Comparison of ENCODE assay signal across 8 mouse cellular contexts in the genomic region with DNA sequence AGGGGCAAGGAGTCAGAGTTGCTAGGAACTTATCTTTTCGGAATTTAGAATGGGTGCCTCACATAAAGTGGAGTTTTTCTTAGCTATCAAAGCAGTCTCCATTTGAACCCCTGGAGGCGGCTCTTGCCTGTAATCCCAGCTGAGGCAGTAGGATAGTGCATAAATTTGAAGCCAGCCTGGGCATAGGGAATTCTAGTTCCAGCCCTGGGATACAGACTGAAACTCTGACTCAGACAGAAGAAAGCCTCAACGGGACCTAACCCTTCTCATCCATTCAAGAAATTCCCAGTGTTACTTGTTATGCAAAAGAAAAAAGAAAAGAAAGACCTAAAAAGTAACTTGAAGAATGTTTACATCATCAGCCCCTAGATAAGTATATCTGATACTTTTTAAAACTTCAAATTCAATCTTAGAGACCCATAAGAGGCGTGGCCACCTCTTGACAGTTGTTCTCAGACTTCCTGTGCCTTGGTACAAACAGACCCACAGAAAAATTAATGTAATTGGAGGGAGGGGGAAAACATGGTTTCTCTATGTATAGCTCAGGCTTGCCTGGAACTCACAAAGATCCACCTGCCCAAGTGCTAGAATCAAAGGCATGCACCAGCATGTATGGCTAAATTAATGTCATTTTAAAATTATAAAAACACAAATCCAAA. TPM values are rescaled to one million over a fixed set of nuclear protein-coding genes. Genes with fewer than 3 reads are reported as not detected.
DNase-seq lines count a peak whose midpoint lies in the region; ATAC-seq lines count a peak whose summit lies in the region.

No protein-coding gene starts in this region.

- peaks cover 15% of the 10 kb centered on the region for H3K36me3 ChIP-seq in erythroblast, embryonic 14.5 days (ENCODE audit: control insufficient read depth)
- no peaks in the 10 kb centered on the region for H3K36me3 ChIP-seq in forebrain, embryonic 13.5 days (ENCODE audit: poor library complexity, severe bottlenecking)
- no peaks in the 10 kb centered on the region for H3K36me3 ChIP-seq in intestine, embryonic 14.5 days (ENCODE audit: control insufficient read depth, insufficient read depth, low read length)
- no peaks in the 10 kb centered on the region for H3K36me3 ChIP-seq in liver, embryonic 16.5 days (ENCODE audit: control insufficient read depth, insufficient read depth)

- peaks cover 51% of the 10 kb centered on the region for H3K4me1 ChIP-seq in erythroblast, embryonic 14.5 days (ENCODE audit: control insufficient read depth)
- H3K4me1 ChIP-seq in forebrain, embryonic 13.5 days, result peaks cover 22% of the 10 kb centered on the region
- peaks cover 8% of the 10 kb centered on the region for H3K4me1 ChIP-seq in intestine, embryonic 14.5 days (replicated peaks; ENCODE audit: control insufficient read depth, insufficient read depth, low read length)
- H3K4me1 ChIP-seq in liver, embryonic 16.5 days (ENCODE audit: control insufficient read depth, low read depth, low read length), result peaks cover 33% of the 10 kb centered on the region

- H3K4me2 ChIP-seq in forebrain, embryonic 13.5 days, result peak overlapping the region; percentile 95
- H3K4me2 ChIP-seq in intestine, embryonic 14.5 days (ENCODE audit: low read length), result peak overlapping the region; percentile 86
- peak overlapping the region; percentile 93 for H3K4me2 ChIP-seq in liver, embryonic 16.5 days (ENCODE audit: low read depth, low read length)

- peak; percentile 23 for DNase-seq in T-cell, adult 2 months (ENCODE audit: low spot score)
- no peak for DNase-seq in intestine, embryonic 14.5 days (ENCODE audit: low spot score)
- peak; percentile 22 to 27 for DNase-seq in thymus, postnatal 10 days (ENCODE audit: low spot score in 2 of 2)
- DNase-seq in natural killer cell, adult 2 months (ENCODE audit: low spot score in 2 of 2), result no peak

- 20% methylated on average over 4 of the region's 4 CpGs for WGBS in forebrain, embryonic 13.5 days
- 19% methylated on average over 4 of the region's 4 CpGs for WGBS in intestine, embryonic 14.5 days
- WGBS in liver, embryonic 16.5 days (ENCODE audit: insufficient replicate concordance), result 5% methylated on average over 4 of the region's 4 CpGs

- peak overlapping the region; percentile 100 for H3K4me3 ChIP-seq in erythroblast, embryonic 14.5 days (replicated peaks)
- peak overlapping the region; percentile 62 for H3K4me3 ChIP-seq in forebrain, embryonic 13.5 days
- peak overlapping the region; percentile 88 for H3K4me3 ChIP-seq in intestine, embryonic 14.5 days (ENCODE audit: low read depth, low read length)
- H3K4me3 ChIP-seq in liver, embryonic 16.5 days (ENCODE audit: low read depth, low read length), result peak overlapping the region; percentile 99

- H3K9ac ChIP-seq in forebrain, embryonic 13.5 days, result peak overlapping the region; percentile 79
- peak overlapping the region; percentile 84 for H3K9ac ChIP-seq in intestine, embryonic 14.5 days (ENCODE audit: low read length)
- peak overlapping the region; percentile 98 for H3K9ac ChIP-seq in liver, embryonic 16.5 days (ENCODE audit: low read depth, low read length)

- H3K27ac ChIP-seq in forebrain, embryonic 13.5 days, result no peak overlapping the region; the same call in 1 of the 2 replicates
- H3K27ac ChIP-seq in intestine, embryonic 14.5 days (ENCODE audit: low read depth), result peak overlapping the region; percentile 88
- H3K27ac ChIP-seq in liver, embryonic 16.5 days (ENCODE audit: low read length), result peak overlapping the region; percentile 100

- no peaks in the 10 kb centered on the region for H3K9me3 ChIP-seq in erythroblast, embryonic 14.5 days (ENCODE audit: control insufficient read depth, low read length)
- no peaks in the 10 kb centered on the region for H3K9me3 ChIP-seq in forebrain, embryonic 13.5 days (replicated peaks)
- H3K9me3 ChIP-seq in intestine, embryonic 14.5 days (ENCODE audit: control insufficient read depth, low read length), result no peaks in the 10 kb centered on the region
- H3K9me3 ChIP-seq in liver, embryonic 16.5 days (replicated peaks; ENCODE audit: control insufficient read depth, low read length), result no peaks in the 10 kb centered on the region

- H3K27me3 ChIP-seq in erythroblast, embryonic 14.5 days (ENCODE audit: control insufficient read depth), result no peaks in the 10 kb centered on the region
- H3K27me3 ChIP-seq in forebrain, embryonic 13.5 days, result 0 out of 2 replicates have a peak, but pooled peaks cover 2% of the 10 kb centered on the region
- H3K27me3 ChIP-seq in intestine, embryonic 14.5 days (replicated peaks; ENCODE audit: control insufficient read depth, insufficient read depth, low read length), result no peaks in the 10 kb centered on the region
- no peaks in the 10 kb centered on the region for H3K27me3 ChIP-seq in liver, embryonic 16.5 days (ENCODE audit: control insufficient read depth, insufficient read depth, low read depth, low read length)

- ATAC-seq in erythroblast, adult 5-6 weeks (replicated peaks; ENCODE audit: low FRiP score, poor library complexity, severe bottlenecking), result no peak
- ATAC-seq in forebrain, embryonic 13.5 days, result no peak
- no peak for ATAC-seq in intestine, embryonic 14.5 days (replicated peaks; ENCODE audit: low FRiP score, low TSS enrichment, low read depth)
- no peak for ATAC-seq in liver, embryonic 16.5 days (ENCODE audit: low read depth)

RNA-seq across cellular contexts. Expression of gene Ublcp1, which starts 1.2 kb away (rescaled TPM):
- 0.53 and 0.54 TPM in 2 replicates for polyA plus RNA-seq in erythroblast, embryonic 14.5 days (2012)
- total RNA-seq in erythroblast, adult 5-6 weeks (2015; ENCODE audit: low replicate concordance), result 224 and 301 TPM in 2 replicates
- total RNA-seq in erythroblast, adult 5-6 weeks (2017; ENCODE audit: low replicate concordance), result 191 and 230 TPM in 2 replicates
- polyA plus RNA-seq in forebrain, embryonic 13.5 days (2015; fragmentation: Nextera tagmentation; extraction: Ambion mirVana), result 54.1 and 58.8 TPM in 2 replicates
- 62.4 and 63.9 TPM in 2 replicates for polyA plus RNA-seq in intestine, embryonic 14.5 days (2014; fragmentation: Nextera tagmentation; extraction: Ambion mirVana)
- polyA plus RNA-seq in liver, embryonic 16.5 days (2015; fragmentation: Nextera tagmentation; extraction: Ambion mirVana), result 41.6 and 44.0 TPM in 2 replicates

RNA-seq across cellular contexts. Expression of gene Rnf145, which starts 47.3 kb away (rescaled TPM):
- polyA plus RNA-seq in erythroblast, embryonic 14.5 days (2012), result 10.3 and 13.0 TPM in 2 replicates
- 193 and 204 TPM in 2 replicates for total RNA-seq in erythroblast, adult 5-6 weeks (2015; ENCODE audit: low replicate concordance)
- total RNA-seq in erythroblast, adult 5-6 weeks (2017; ENCODE audit: low replicate concordance), result 394 and 452 TPM in 2 replicates
- 78.0 and 84.3 TPM in 2 replicates for polyA plus RNA-seq in forebrain, embryonic 13.5 days (2015; fragmentation: Nextera tagmentation; extraction: Ambion mirVana)
- polyA plus RNA-seq in intestine, embryonic 14.5 days (2014; fragmentation: Nextera tagmentation; extraction: Ambion mirVana), result 71.3 and 73.3 TPM in 2 replicates
- polyA plus RNA-seq in liver, embryonic 16.5 days (2015; fragmentation: Nextera tagmentation; extraction: Ambion mirVana), result 46.0 and 49.5 TPM in 2 replicates

Comparison
In these comparisons a context has a peak if more than half of its experiments do, and no peak if none do; other contexts are left out.
1. DNase-seq: peak in T-cell, adult 2 months (single experiment) and thymus, postnatal 10 days (2 of 2); none in intestine, embryonic 14.5 days (single experiment) and natural killer cell, adult 2 months (0 of 2).
2. RNA of gene Ublcp1, which starts 1.2 kb away (polyA plus RNA-seq): 62.4 to 63.9 TPM in intestine, embryonic 14.5 days, 54.1 to 58.8 TPM in forebrain, embryonic 13.5 days and 41.6 to 44.0 TPM in liver, embryonic 16.5 days; 0.53 to 0.54 TPM in erythroblast, embryonic 14.5 days; every median in the first group is over 10 times any median in the second.
3. Peak in every context shown above with its lines, with median percentiles within 50 percentile points of each other: H3K4me3 ChIP-seq, H3K4me2 ChIP-seq and H3K9ac ChIP-seq.